Mouse (Mus musculus) midbrain, embryonic 16.5 days (tissue): ENCODE measurements around the gene Olfr846. TPM values are rescaled to one million over a fixed set of nuclear protein-coding genes. Genes with fewer than 3 reads are reported as not detected.

Experiments used
- ATAC-seq: fragments of 200-750 bp; cut with Nextera tagmentation; 2 replicates; pipeline ENCODE4 v1.8.0; 2017; ENCODE audit warnings: moderate TSS enrichment
- H3K27ac ChIP-seq: fragments of 300-500 bp; sonication (generic); 2 replicates; pipeline ENCODE4 v1.5.1; 2014; ENCODE audit warnings: mild to moderate bottlenecking, low read length, mixed read lengths
- H3K27me3 ChIP-seq: fragments of 300-500 bp; sonication (generic); 2 replicates; pipeline ENCODE4 v1.6.1; 2014; ENCODE audit warnings: low read depth, low read length, mixed read lengths; ENCODE audit not compliant: control insufficient read depth, insufficient read depth
- H3K36me3 ChIP-seq: fragments of 300-500 bp; sonication (generic); 2 replicates; pipeline ENCODE4 v1.6.1; 2014; ENCODE audit warnings: mild to moderate bottlenecking, low read length, moderate library complexity, mixed read lengths; ENCODE audit not compliant: control insufficient read depth, insufficient read depth
- H3K4me1 ChIP-seq: fragments of 300-500 bp; sonication (generic); 2 replicates; pipeline ENCODE4 v1.6.1; 2014; ENCODE audit warnings: mild to moderate bottlenecking, low read length, mixed read lengths; ENCODE audit not compliant: control insufficient read depth, insufficient read depth
- H3K4me2 ChIP-seq: fragments of 300-500 bp; sonication (generic); 2 replicates; pipeline ENCODE4 v1.6.1; 2014; ENCODE audit warnings: mild to moderate bottlenecking, low read length, mixed read lengths
- H3K4me3 ChIP-seq: fragments of 300-500 bp; sonication (generic); 2 replicates; pipeline ENCODE4 v1.5.1; 2014; ENCODE audit warnings: low read depth, mild to moderate bottlenecking, low read length, moderate library complexity, mixed read lengths
- H3K9ac ChIP-seq: fragments of 300-500 bp; sonication (generic); 2 replicates; pipeline ENCODE4 v1.6.1; 2014; ENCODE audit warnings: low read depth, low read length, mixed read lengths
- H3K9me3 ChIP-seq: fragments of 300-500 bp; sonication (generic); replicated peaks from 2 replicates; pipeline ENCODE4 v1.6.1; 2014; ENCODE audit warnings: mild to moderate bottlenecking, low read length, mixed read lengths; ENCODE audit not compliant: control insufficient read depth, poor library complexity, severe bottlenecking
- WGBS: fragments of 180-500 bp; shearing (Covaris S2); extraction: QIAGEN DNeasy Blood & Tissue Kit; methylation state at CpG from one replicate; pipeline ENCODE4 v1.1.7; 2014; 5-methylcytosine and 5-hydroxymethylcytosine counted together
- polyA plus RNA-seq: library from polyadenylated mRNA; unstranded; fragments of >200 nt; fragmentation: Nextera tagmentation; extraction: Ambion mirVana; gene quantifications from 2 replicates; pipeline ENCODE4 v1.2.1, GENCODE M21; 2015

The Olfr846 gene
- not detected in 2 replicates for polyA plus RNA-seq

GRCm38 (mm10) chr9:19363905-19364304 is at the start of gene Olfr846:
Olfr846 (minus strand) TSS chr9:19364005.
- 54% methylated on average over 1 of the region's 1 CpGs for WGBS
- H3K27ac ChIP-seq = no peak within 1 kb of the TSS
- no peak within 1 kb of the TSS for H3K4me2 ChIP-seq
- H3K4me1 ChIP-seq = no peaks in the 10 kb centered on the region
- H3K36me3 ChIP-seq = no peaks in the 10 kb centered on the region
- H3K4me3 ChIP-seq = no peak within 1 kb of the TSS
- H3K27me3 ChIP-seq = no peaks in the 10 kb centered on the region
- H3K9me3 ChIP-seq = peaks cover 15% of the 10 kb centered on the region
- no peak within 1 kb of the TSS for H3K9ac ChIP-seq
- ATAC-seq = no peak

- ATAC-seq = no peak
- H3K27me3 ChIP-seq = no peaks in the 10 kb centered on the region
- no peak within 1 kb of the TSS for H3K4me3 ChIP-seq
- peaks cover 4% of the 10 kb centered on the region for H3K9me3 ChIP-seq
- no peak within 1 kb of the TSS for H3K27ac ChIP-seq
- no peak within 1 kb of the TSS for H3K4me2 ChIP-seq
- WGBS = 66% methylated on average over 1 of the region's 1 CpGs
- no peak within 1 kb of the TSS for H3K9ac ChIP-seq
- no peaks in the 10 kb centered on the region for H3K4me1 ChIP-seq
- H3K36me3 ChIP-seq = no peaks in the 10 kb centered on the region
Observed at GRCm38 (mm10) chr9:19378569-19378968, 14.8 kb upstream of the Olfr846 start, which contains the start of gene Olfr847. Olfr847 (minus strand) TSS chr9:19378669.

GRCm38 (mm10) chr9:19336157-19336556 is 27.6 kb downstream of the Olfr846 start, which contains the start of gene Olfr845:
Olfr845 (plus strand) TSS chr9:19336457.
- Histone ChIP-seq H3K4me1 (no peaks in the 10 kb centered on the region), H3K4me2 (no peak within 1 kb of the TSS), H3K36me3 (no peaks in the 10 kb centered on the region), H3K9ac (no peak within 1 kb of the TSS), H3K9me3 (peaks cover 7% of the 10 kb centered on the region; the same call in 1 of the 2 replicates), H3K4me3 (no peak within 1 kb of the TSS), H3K27me3 (no peaks in the 10 kb centered on the region), H3K27ac (no peak within 1 kb of the TSS)
- no peak for ATAC-seq
- WGBS = 80% methylated on average over 1 of the region's 1 CpGs

GRCm38 (mm10) chr9:19316047-19316446 is 47.8 kb downstream of the Olfr846 start, which contains the start of gene Olfr844:
Olfr844 (plus strand) TSS chr9:19316347.
- Histone ChIP-seq H3K4me1 (no peaks in the 10 kb centered on the region), H3K9me3 (peaks cover 11% of the 10 kb centered on the region; the same call in 1 of the 2 replicates), H3K27me3 (no peaks in the 10 kb centered on the region), H3K4me2 (no peak within 1 kb of the TSS), H3K36me3 (no peaks in the 10 kb centered on the region), H3K9ac (no peak within 1 kb of the TSS), H3K4me3 (no peak within 1 kb of the TSS), H3K27ac (no peak within 1 kb of the TSS)
- ATAC-seq = no peak

Other genes with a start within 250 kb of the Olfr846 start
- gene Olfr836, start 243.6 kb downstream of the Olfr846 start, polyA plus RNA-seq = not detected in 2 replicates
- not detected in 2 replicates for gene Olfr837, start 227.7 kb downstream of the Olfr846 start, polyA plus RNA-seq
- not detected in 2 replicates for gene Olfr839-ps1, start 186.7 kb downstream of the Olfr846 start, polyA plus RNA-seq
- gene Olfr843, start 112.0 kb downstream of the Olfr846 start, polyA plus RNA-seq = not detected in 2 replicates
- gene Olfr844, start 47.7 kb downstream of the Olfr846 start, polyA plus RNA-seq = not detected in 2 replicates
- not detected in 2 replicates for gene Olfr845, start 27.5 kb downstream of the Olfr846 start, polyA plus RNA-seq
- gene Olfr847, start 14.7 kb upstream of the Olfr846 start, polyA plus RNA-seq = not detected in 2 replicates
- gene Olfr849, start 76.3 kb upstream of the Olfr846 start, polyA plus RNA-seq = not detected in 2 replicates
- not detected in 2 replicates for gene Olfr850, start 114.2 kb upstream of the Olfr846 start, polyA plus RNA-seq
- gene Olfr851, start 129.3 kb upstream of the Olfr846 start, polyA plus RNA-seq = not detected in 2 replicates
- not detected in 2 replicates for gene Olfr853, start 177.1 kb upstream of the Olfr846 start, polyA plus RNA-seq
- not detected in 2 replicates for gene Olfr854, start 203.4 kb upstream of the Olfr846 start, polyA plus RNA-seq
- gene Olfr855, start 218.6 kb upstream of the Olfr846 start, polyA plus RNA-seq = not detected in 2 replicates